33 mouse cellular contexts compared by ENCODE assay signal in the genomic region with DNA sequence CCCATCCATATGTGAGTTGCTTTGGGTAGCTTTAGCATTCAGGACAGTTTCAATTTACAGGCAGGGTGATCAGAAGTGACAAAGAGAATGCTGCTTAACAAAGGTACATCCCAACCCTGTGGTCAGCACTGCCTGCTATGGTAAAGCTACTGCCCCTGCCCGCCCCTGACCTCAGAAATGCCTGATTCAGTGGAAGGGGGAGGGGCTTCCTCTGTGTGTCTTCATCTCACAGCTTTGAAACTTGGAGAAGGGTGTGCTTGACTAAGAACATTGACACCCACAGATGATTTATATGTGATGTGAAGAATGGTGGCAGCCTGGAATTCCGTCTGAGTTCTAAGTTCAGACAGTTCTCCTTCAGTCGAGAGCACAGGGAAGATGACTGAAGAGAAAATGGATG. TPM values are rescaled to one million over a fixed set of nuclear protein-coding genes. Genes with fewer than 3 reads are reported as not detected.
DNase-seq lines count a peak whose midpoint lies in the region; ATAC-seq lines count a peak whose summit lies in the region.
"Had no signal": no experiment of that assay in that cellular context is flagged by ENCODE, and none has a peak within 500 bp of the region (broad histone marks: within the 10 kb centered on the region; RNA-seq: fewer than 3 reads in every experiment).

No protein-coding gene starts in this region.

- no peaks in the 10 kb centered on the region for H3K9me3 ChIP-seq in kidney, embryonic 15.5 days (replicated peaks)
- no peaks in the 10 kb centered on the region for H3K9me3 ChIP-seq in liver, embryonic 11.5 days (ENCODE audit: control insufficient read depth, low read length)
- H3K9me3 ChIP-seq: forebrain, embryonic 12.5 days; heart, embryonic 12.5 days; hindbrain, embryonic 12.5 days; liver, embryonic 15.5 days; neural tube, embryonic 12.5 days had no signal

- no peak overlapping the region for H3K9ac ChIP-seq in kidney, embryonic 15.5 days
- H3K9ac ChIP-seq in liver, embryonic 11.5 days (ENCODE audit: low read depth, low read length): no peak overlapping the region
- H3K9ac ChIP-seq: forebrain, embryonic 12.5 days; forebrain, postnatal 0 days; heart, embryonic 12.5 days; hindbrain, embryonic 12.5 days; liver, embryonic 15.5 days; lung, embryonic 14.5 days; neural tube, embryonic 12.5 days had no signal

- no peak overlapping the region for H3K4me2 ChIP-seq in kidney, embryonic 15.5 days
- H3K4me2 ChIP-seq in liver, embryonic 11.5 days: no peak overlapping the region
- H3K4me2 ChIP-seq: forebrain, embryonic 12.5 days; heart, embryonic 12.5 days; hindbrain, embryonic 12.5 days; liver, embryonic 15.5 days; lung, embryonic 14.5 days; midbrain, embryonic 11.5 days; neural tube, embryonic 12.5 days had no signal

- no peak overlapping the region for H3K4me3 ChIP-seq in kidney, embryonic 15.5 days (replicated peaks)
- H3K4me3 ChIP-seq in liver, embryonic 11.5 days (ENCODE audit: low read depth, low read length): no peak overlapping the region
- H3K4me3 ChIP-seq: erythroblast, embryonic 14.5 days; forebrain, embryonic 12.5 days; heart, adult 2 months; heart, embryonic 12.5 days; hindbrain, embryonic 12.5 days; liver, embryonic 15.5 days; neural tube, embryonic 12.5 days had no signal

- no peak for DNase-seq in kidney, postnatal 14 days
- peak; percentile 10 for DNase-seq in 3T3-L1 (ENCODE audit: low read depth, low spot score)
- peak; percentile 6 for DNase-seq in NIH3T3 (ENCODE audit: low read depth)
- peak; percentile 24 for DNase-seq in forelimb bud, embryonic 11.5 days (ENCODE audit: low read depth, low spot score)
- DNase-seq in gastrocnemius, adult 18-20 months (ENCODE audit: low spot score): no peak
- no peak for DNase-seq in liver, embryonic 11.5 days (ENCODE audit: low spot score)
- DNase-seq: adrenal gland, adult 8-10 months; B cell, adult 2 months; cerebellum, adult 2 months; cerebellum, postnatal 25 days; forebrain, postnatal 0 days; gastrocnemius, postnatal 36 days; heart, adult 2 months; heart, postnatal 14 days; layer of hippocampus, postnatal 36 days; left cerebral cortex, postnatal 4 days; liver; lung, embryonic 14.5 days; lung, postnatal 14 days; right cerebral cortex, postnatal 4 days; thymus, adult 18-20 months; thymus, postnatal 36 days had no signal

- no peaks in the 10 kb centered on the region for H3K27me3 ChIP-seq in kidney, embryonic 15.5 days
- H3K27me3 ChIP-seq in liver, embryonic 11.5 days (replicated peaks; ENCODE audit: control insufficient read depth, insufficient read depth, low read length): no peaks in the 10 kb centered on the region
- H3K27me3 ChIP-seq: forebrain, embryonic 12.5 days; heart, embryonic 12.5 days; hindbrain, embryonic 12.5 days; liver, embryonic 15.5 days; neural tube, embryonic 12.5 days had no signal

- H3K4me1 ChIP-seq in kidney, embryonic 15.5 days: peaks cover 7% of the 10 kb centered on the region; the same call in 1 of the 2 replicates
- H3K4me1 ChIP-seq in liver, embryonic 11.5 days (replicated peaks; ENCODE audit: control insufficient read depth, insufficient read depth, low read length): no peaks in the 10 kb centered on the region
- H3K4me1 ChIP-seq: heart, embryonic 12.5 days; liver, embryonic 15.5 days had no signal

- H3K27ac ChIP-seq in kidney, embryonic 15.5 days: no peak overlapping the region
- H3K27ac ChIP-seq in liver, embryonic 11.5 days (ENCODE audit: low read depth, low read length): no peak overlapping the region
- H3K27ac ChIP-seq: forebrain, embryonic 12.5 days; heart, adult 2 months; hindbrain, embryonic 12.5 days; liver, embryonic 15.5 days; neural tube, embryonic 12.5 days; stomach, postnatal 0 days had no signal

- H3K36me3 ChIP-seq in kidney, embryonic 15.5 days: no peaks in the 10 kb centered on the region
- H3K36me3 ChIP-seq in liver, embryonic 11.5 days (ENCODE audit: control insufficient read depth, insufficient read depth, low read length): no peaks in the 10 kb centered on the region
- H3K36me3 ChIP-seq: forebrain, embryonic 12.5 days; heart, embryonic 12.5 days; hindbrain, embryonic 12.5 days; liver, embryonic 15.5 days; neural tube, embryonic 12.5 days had no signal

- ATAC-seq in kidney, embryonic 15.5 days (replicated peaks; ENCODE audit: low FRiP score): 0 out of 2 replicates have a peak, but pooled peaks have one; percentile 58
- no peak for ATAC-seq in liver, embryonic 11.5 days (replicated peaks; ENCODE audit: low FRiP score)
- ATAC-seq: forebrain, postnatal 0 days; intestine, embryonic 16.5 days; midbrain, embryonic 16.5 days had no signal

- WGBS in kidney, embryonic 15.5 days: 47% methylated on average over 3 of the region's 3 CpGs
- WGBS in liver, embryonic 11.5 days: 64% methylated on average over 3 of the region's 3 CpGs

RNA-seq across cellular contexts. Expression of a gene that starts 48.8 kb away (rescaled TPM):
- 3.4 and 3.8 TPM in 2 replicates for polyA plus RNA-seq in kidney, embryonic 15.5 days (2015; fragmentation: Nextera tagmentation; extraction: Ambion mirVana)
- total RNA-seq in gastrocnemius, adult 18-20 months (2021): 1 to 10 TPM; 1.0 to 1.3 TPM
- polyA plus RNA-seq in liver, embryonic 11.5 days (2014; fragmentation: Nextera tagmentation; extraction: Ambion mirVana): 0.05 and 0.15 TPM in 2 replicates
- polyA plus RNA-seq: erythroblast, embryonic 14.5 days had no signal

RNA-seq across cellular contexts. Expression of a gene that starts 48.9 kb away (rescaled TPM):
- 2.6 and 2.8 TPM in 2 replicates for polyA plus RNA-seq in kidney, embryonic 15.5 days (2015; fragmentation: Nextera tagmentation; extraction: Ambion mirVana)
- under 1 TPM; 0.50 to 0.59 TPM for total RNA-seq in gastrocnemius, adult 18-20 months (2021)
- polyA plus RNA-seq in liver, embryonic 11.5 days (2014; fragmentation: Nextera tagmentation; extraction: Ambion mirVana): 0.14 and 0.22 TPM in 2 replicates

Comparison
In these comparisons a context has a peak if more than half of its experiments do, and no peak if none do; other contexts are left out.
1. DNase-seq: peak in 3T3-L1 (single experiment), NIH3T3 (single experiment) and forelimb bud, embryonic 11.5 days (single experiment); none in kidney, postnatal 14 days (single experiment), gastrocnemius, adult 18-20 months (single experiment) and liver, embryonic 11.5 days (single experiment).